Mouse (Mus musculus) activated CD4-positive, CD25-positive, alpha-beta regulatory T cell, adult 4 months (primary cell): ENCODE measurements around the gene Ptprf. TPM values are rescaled to one million over a fixed set of nuclear protein-coding genes. Genes with fewer than 3 reads are reported as not detected.

ENCODE experiments used
- ATAC-seq: one replicate; pipeline ENCODE4 v1.8.0; 2017
- polyA plus RNA-seq, 2 experiments: library from polyadenylated mRNA; unstranded; fragments of 100-300 nt; shearing (Covaris generic); gene quantifications; one replicate each; pipeline ENCODE4 v1.2.1; 2017

Ptprf gene
- polyA plus RNA-seq, 2 experiments from 2014 or later, result 0.31 to 0.34 TPM

- no peak for ATAC-seq
Observed at GRCm38 (mm10) chr4:118282182-118282562, 9.0 kb downstream of the Ptprf start.

GRCm38 (mm10) chr4:118281444-118282181 is 9.6 kb downstream of the Ptprf start:
- ATAC-seq, result no peak

GRCm38 (mm10) chr4:118280506-118280905 is 10.7 kb downstream of the Ptprf start:
- ATAC-seq, result no peak

- no peak for ATAC-seq
Observed at GRCm38 (mm10) chr4:118276520-118277232, 14.5 kb downstream of the Ptprf start.

- no peak for ATAC-seq
Observed at GRCm38 (mm10) chr4:118275601-118276519, 15.3 kb downstream of the Ptprf start.

GRCm38 (mm10) chr4:118274521-118274920 is 16.7 kb downstream of the Ptprf start:
- no peak for ATAC-seq

- ATAC-seq, result no peak
Observed at GRCm38 (mm10) chr4:118273998-118274397, 17.2 kb downstream of the Ptprf start.

GRCm38 (mm10) chr4:118273545-118273944 is 17.7 kb downstream of the Ptprf start:
- ATAC-seq, result no peak

- ATAC-seq, result no peak
Observed at GRCm38 (mm10) chr4:118272871-118273270, 18.3 kb downstream of the Ptprf start.

- no peak for ATAC-seq
Observed at GRCm38 (mm10) chr4:118272258-118272657, 18.9 kb downstream of the Ptprf start.

GRCm38 (mm10) chr4:118271556-118272074 is 19.6 kb downstream of the Ptprf start:
- no peak for ATAC-seq

- ATAC-seq, result no peak
Observed at GRCm38 (mm10) chr4:118270706-118271105, 20.5 kb downstream of the Ptprf start.

GRCm38 (mm10) chr4:118269999-118270398 is 21.2 kb downstream of the Ptprf start:
- no peak for ATAC-seq

- no peak for ATAC-seq
Observed at GRCm38 (mm10) chr4:118268429-118269212, 22.6 kb downstream of the Ptprf start.

GRCm38 (mm10) chr4:118265557-118265956 is 25.6 kb downstream of the Ptprf start:
- ATAC-seq, result no peak

- ATAC-seq, result no peak
Observed at GRCm38 (mm10) chr4:118261771-118262473, 29.3 kb downstream of the Ptprf start.

GRCm38 (mm10) chr4:118261291-118261690 is 29.9 kb downstream of the Ptprf start:
- no peak for ATAC-seq

GRCm38 (mm10) chr4:118260551-118261267 is 30.5 kb downstream of the Ptprf start:
- peak; percentile 23 for ATAC-seq

GRCm38 (mm10) chr4:118259782-118260463 is 31.3 kb downstream of the Ptprf start:
- ATAC-seq, result no peak

- ATAC-seq, result no peak
Observed at GRCm38 (mm10) chr4:118257977-118258376, 33.2 kb downstream of the Ptprf start.
